Mouse (Mus musculus): Measurements from ENCODE around the gene Gm14403.
"Not testable (repeated sequence)": the region's sequence is repeated elsewhere in the genome, so short reads cannot be mapped to it uniquely, and the experiment has no call there.

DNA sequence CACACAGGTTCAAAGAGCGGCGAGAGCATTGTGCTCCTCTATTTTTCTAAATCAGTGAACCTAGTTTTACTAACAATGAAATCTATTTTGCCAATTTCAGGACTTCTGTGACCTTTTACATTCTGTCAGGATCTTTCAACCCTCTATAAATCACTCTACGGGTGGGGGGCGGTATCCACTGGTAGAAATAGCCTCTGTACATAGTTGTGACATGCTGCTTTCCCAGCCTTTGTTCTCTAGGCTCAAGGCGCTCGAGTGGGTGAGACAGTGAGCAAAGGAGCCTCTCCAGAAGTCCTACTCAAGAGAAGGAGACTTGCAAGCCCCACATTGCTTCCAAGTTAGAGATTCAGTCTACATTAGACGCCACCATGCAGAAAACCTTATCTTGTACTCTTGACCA is 20.3 kb downstream of the Gm14403 start:
- TF ChIP-seq CTCF (IDR thresholded peaks at IDR 0.05; ENCODE audit: control insufficient read depth, insufficient read depth, insufficient replicate concordance, low read depth, low read length); POLR2A (IDR thresholded peaks at IDR 0.05; ENCODE audit: control insufficient read depth, low read depth, low read length): not testable (repeated sequence)
